Mouse (Mus musculus): ENCODE data around the gene Btnl10.

Btnl10 gene

DNA sequence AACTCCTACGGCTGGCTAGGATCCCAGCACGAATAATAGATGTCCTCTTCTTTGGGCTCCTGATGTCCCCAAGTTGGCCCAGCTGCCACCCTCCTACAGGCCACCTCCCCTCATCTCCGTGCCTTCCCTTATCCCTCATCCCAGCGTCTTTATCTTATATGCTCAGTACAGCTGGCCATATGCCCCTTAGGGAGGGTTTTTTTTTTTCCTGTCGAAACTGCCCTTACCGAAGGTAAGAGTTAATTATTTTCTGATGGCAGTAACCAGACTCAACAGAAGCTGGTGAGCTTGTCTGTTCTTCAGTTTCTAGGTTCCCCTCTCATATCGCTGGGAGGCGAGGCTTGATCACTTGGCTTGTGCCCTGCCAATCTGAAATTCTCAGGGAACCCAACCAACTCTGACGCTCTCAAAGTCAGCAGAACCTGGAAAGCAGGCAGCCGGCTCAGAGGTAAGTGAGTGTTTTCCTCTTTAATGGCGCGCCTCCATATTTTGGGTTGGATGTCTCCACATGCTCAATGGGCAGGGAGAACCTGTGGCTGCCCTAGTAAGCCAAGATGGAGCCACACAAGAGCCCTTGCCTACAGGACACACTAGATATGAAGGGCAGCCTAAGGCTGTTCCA lies at the start of gene Btnl10:
Btnl10 (plus strand) TSS at position 164 of the 622 bp plus-strand sequence.
- in situ Hi-C loops (cut with MboI, MseI) = no loop called here

DNA sequence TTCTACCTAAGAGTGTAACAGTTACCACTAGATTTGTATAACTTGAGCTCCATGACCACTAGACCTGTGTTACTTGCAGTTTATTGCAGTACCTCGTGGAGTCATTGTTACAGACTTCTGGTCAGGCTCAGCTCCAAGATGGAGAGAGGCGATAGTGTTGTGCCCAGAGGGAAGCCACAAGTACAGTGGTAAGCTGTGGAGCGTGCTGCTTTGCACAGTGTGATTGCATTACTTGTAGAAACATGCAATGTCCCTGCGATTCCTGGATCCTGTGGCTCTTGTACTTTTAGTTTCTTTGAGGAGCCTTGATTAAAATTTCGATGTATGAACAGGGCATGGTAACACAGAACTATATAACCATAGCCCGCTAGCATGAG lies 49.8 kb upstream of the Btnl10 start:
- in situ Hi-C loops (cut with MboI, MseI) = no loop called here

DNA sequence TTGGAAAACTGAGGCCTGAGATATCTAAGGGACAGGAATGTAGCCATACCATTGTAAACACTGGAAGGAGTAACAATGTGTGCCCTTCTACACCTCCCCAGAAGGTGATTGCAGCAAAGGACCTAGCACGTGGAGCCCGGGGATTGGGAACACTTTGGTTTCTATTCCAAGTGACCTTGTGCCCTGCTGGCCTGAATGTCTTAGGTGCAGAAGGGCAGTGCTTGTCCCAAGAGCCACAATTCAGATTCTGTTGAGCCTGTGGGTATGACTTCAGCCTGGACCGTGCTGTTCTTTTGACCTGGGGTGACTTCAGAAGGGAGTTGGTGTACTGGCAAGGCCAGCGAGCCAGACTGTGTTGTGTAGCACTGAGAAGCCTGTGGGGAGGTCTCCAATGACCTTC lies 46.7 kb upstream of the Btnl10 start:
- in situ Hi-C loops (cut with MboI, MseI) = no loop called here

DNA sequence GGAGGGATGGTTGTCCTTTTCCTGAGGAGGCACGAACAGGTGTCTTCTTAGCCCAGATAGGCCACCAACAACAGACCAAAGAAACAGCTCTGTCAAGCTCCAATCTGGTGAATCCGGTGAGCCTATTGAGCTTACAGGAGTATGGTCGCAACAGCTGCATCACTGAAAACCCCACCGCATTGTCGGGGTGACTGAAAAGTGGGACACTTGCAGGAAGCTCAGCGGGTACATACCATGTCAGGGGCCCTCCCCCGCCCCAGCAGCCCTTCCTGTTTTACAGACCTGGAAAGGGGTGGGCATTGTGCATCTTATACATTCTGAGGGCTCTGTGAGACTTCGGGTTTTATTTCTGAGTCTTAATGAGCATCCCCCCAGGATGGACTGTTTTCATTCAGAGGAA lies 34.0 kb upstream of the Btnl10 start:
- in situ Hi-C loops (cut with MboI, MseI) = no loop called here

DNA sequence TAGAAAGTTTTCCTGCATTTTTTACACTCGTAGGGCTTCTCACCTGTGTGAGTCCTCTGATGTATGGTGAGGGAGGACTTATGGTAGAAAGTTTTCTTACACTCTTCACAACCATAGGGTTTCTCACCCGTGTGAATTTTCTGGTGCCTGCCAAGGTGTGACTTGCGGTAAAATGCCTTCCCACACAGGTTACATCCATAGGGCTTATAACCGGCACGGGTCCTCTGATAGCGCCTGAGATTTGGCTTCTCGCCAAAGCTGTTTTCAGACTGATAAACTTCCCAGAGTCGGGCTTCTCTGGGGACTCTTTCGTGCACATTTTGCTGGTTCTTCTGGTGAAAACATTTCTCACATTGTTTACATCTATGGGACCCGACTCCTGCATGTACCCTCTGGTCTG lies 27.2 kb upstream of the Btnl10 start:
- in situ Hi-C loops (cut with MboI, MseI) = no loop called here

DNA sequence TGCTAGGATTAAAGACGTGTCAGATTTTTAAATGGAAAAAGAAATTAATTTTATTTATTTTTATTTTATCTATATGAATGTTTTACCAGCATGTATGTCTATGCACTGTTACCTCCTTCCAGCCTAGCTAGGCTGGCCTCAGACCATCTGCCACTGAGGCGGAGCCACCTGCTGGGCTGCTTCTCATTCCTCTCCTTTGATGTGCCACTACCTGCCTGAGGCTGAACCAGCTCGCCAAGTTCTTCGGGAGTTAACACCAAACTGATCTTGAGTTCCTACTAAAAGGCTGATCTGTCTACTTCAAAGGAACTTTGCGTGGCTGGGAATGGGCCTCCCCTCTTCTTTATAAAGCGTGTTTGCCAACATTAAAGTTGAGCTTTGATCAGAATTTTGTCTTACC lies 23.3 kb upstream of the Btnl10 start:
- in situ Hi-C loops (cut with MboI, MseI) = no loop called here

DNA sequence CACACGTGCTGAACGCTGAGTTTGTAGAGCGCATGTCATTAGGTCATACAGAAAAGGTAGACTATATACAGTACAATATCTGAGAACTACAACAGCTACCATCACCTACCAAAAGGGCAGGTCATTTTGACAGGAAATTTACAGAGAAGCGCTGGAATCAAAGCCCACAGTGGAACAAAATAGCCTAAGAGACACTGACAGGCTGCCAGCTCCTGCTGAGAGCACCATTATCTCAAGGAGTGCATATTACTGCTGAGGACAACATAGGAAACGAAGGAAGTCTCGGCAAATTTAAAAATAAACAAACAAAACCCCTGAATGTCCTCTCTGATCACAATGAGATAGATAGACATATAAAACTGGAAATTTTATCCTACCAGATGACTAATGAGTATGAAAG lies 20.2 kb upstream of the Btnl10 start:
- in situ Hi-C loops (cut with MboI, MseI) = no loop called here

DNA sequence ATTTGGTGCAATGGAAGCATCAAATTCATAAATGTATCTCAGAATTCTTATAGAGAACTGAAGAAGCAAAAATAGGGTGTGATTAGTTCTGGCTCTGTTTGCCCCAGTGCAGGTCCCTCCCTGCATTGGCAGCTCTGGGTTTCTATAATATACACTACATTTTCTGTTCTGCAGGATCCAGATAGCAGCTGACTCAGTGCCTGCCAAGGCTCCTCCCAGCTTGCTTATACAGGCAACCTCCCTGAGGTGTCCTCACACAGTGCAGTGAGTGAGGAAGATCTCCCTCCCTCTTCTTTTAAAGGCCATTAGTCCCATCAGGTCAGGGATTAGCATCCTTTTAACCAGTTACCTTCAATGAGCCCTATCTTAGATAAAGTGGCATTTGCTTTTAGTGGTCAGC lies 16.6 kb upstream of the Btnl10 start:
- in situ Hi-C loops (cut with MboI, MseI) = loop anchor here (10.0 kb wide), 1 partner anchor 1874 kb away; the partner anchor contains the start of genes Smcr8 and Top3a

DNA sequence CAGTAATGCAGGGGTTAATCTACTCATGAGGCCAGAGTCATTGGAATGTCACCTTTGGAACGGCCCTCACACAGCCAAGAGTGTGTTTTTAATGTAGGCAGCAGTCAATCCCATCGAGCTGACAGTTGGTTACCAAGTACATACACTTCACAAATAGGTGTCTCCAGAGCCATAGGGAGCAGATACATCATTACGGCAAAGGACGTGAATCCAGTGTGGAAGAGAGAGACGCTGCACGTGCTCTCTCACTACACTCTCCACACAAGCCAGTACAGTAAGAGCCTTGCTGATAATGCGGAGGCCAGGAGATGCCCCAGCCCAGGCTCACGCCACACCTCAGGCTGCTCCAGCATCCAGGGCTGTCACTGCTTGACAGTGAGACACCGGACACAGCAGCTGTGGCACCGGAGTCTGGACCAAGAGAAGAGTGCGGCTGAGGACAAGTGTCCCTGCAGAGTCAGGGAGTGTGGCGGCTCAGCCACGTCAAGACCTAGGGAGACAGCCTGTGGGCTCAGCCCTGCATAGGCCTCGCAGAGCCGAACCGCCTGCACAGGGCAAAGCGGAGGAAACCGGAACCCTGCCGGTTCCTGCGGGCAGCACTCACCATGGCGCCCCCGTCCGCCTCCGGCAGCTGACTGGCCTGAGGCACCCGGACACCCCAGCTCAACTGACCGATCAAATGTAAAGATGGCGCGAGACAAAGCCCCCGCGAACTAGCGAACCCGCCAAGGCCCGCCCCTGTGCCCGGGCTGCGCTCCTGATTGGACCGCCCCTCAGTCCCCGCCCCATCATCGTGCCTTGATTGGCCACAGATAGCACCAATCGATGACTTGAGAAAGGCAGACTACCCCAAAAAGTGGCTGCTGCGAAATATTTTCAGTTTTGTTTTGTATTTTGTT lies 13.9 kb upstream of the Btnl10 start, which contains the start of gene Zfp39:
Zfp39 (minus strand) TSS at position 715 of the 899 bp plus-strand sequence.
- in situ Hi-C loops (cut with MboI, MseI) = loop anchor here (10.0 kb wide), 1 partner anchor 1871 kb away; the partner anchor contains the start of genes Smcr8 and Top3a

DNA sequence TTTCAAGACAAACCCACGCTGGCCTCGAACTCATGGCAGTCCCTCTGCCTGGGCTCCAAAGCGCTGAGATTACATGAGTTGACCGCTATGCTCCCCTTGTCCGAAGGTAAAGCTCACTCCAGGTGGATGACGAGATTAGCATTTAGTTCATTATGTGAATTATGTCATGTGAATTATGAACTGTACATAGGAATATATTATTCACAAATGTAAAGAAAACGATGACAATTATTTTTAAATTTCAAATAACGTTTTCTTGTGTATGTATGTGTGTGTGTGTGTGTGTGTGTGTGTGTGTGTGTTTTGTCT lies 13.3 kb upstream of the Btnl10 start:
- in situ Hi-C loops (cut with MboI, MseI) = loop anchor here (10.0 kb wide), 1 partner anchor 1870 kb away; the partner anchor contains the start of genes Smcr8 and Top3a

DNA sequence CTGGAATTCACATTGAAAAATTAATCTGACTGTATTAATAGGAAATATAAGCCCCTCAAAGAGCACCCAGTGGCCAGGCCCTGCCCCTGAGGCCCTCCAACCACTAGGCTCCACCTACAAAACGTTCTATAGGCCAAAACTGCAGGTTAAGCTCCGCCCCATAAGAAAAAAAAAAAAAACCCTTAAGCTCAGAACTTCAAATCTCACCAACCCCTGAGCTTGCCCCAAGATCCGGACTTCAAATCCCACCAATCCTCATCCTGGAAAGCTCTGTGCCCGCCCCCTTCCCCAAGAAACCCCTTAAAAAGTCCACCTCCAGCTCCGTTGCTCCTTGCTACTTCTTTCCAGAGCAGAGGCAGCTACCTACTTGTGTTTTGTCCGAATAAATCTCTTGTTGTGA lies 12.9 kb upstream of the Btnl10 start:
- in situ Hi-C loops (cut with MboI, MseI) = loop anchor here (10.0 kb wide), 1 partner anchor 1870 kb away; the partner anchor contains the start of genes Smcr8 and Top3a

DNA sequence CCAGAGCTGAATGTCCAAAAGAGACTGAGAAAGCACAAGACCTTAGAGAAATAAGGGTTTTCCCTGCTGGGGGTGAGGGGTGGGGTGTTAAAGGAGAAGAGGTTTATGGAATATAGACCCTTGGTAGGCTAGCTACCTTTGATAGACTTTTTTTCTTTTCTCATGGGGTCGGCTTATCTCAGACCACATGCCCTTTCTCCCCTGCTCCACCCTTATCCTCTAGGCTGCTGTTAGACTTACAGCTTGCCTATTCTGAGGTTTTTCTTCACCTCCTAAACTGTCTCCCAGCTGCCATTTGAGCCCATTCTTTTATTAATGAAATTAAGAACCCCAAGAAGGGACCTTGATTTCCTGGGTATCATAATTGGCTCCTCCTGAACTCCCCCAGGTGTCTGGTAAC lies 3.9 kb upstream of the Btnl10 start:
- in situ Hi-C loops (cut with MboI, MseI) = no loop called here

DNA sequence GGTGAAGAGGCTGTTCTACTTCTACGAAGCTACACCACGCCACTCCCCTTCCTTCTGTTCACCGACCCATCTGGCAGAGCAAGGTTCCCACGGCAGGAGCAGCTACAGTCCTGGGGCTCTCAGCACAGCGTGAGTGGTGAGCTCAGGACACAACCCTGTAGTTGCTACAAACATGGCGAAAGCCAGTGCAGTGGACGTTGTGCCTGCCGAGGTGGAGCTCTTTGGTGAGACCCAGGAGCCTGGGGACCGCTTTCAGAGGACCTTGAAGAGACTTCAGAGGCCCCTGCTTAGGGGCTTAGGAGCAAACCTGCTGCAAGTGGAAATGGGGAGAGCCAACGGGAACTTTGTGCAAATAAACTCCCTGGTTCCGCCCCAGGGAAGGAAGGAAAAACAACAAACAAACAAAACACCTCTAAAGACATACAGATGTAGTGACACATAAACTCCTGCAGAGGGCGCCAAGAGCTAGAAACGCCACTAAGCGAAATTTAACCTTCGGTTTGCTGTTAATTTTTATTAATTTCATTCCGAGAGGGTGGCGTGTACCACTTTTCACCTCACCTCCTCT lies 3.2 kb upstream of the Btnl10 start:
- in situ Hi-C loops (cut with MboI, MseI) = no loop called here

DNA sequence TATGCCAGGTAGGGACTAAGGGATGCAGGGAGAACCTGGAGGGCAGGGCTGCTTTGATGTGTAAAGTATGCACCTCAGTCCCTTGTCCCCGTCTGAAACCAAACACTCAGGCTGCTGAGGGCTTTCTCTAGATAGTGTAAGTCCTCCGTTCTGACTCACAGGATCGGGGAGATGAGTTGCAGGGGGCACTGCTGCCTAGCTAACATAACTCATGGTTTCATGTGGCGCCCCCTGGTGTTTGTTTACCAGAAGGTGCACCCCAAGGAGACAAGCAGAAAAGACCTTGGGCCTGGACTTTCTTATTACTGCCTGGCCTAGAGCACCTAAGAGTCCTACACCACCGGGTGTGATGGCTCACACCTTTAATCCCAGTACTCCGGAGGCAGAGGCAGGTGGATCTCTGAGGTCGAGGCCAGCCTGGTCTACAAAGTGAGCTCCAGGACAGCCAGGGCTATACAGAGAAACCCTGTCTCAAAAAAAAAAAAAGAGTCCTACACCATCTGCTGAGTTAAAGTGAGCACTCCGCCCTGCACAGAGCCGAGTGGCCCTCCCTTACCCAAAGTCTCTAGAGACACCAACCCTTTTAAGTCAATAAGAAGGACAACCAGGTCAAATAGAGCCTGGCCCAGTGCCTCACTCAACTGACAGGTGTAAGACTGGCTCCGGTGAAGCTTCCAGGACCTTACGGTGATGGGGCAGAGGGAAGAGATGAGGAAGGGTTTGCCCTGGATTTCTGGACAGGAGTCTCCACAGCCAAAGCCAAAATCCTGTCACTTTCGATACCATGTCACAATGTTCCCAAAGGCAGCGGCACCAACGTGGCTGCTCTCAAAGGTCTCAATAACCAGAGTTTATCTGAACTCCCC lies 596 bp upstream of the Btnl10 start:
- in situ Hi-C loops (cut with MboI, MseI) = no loop called here

DNA sequence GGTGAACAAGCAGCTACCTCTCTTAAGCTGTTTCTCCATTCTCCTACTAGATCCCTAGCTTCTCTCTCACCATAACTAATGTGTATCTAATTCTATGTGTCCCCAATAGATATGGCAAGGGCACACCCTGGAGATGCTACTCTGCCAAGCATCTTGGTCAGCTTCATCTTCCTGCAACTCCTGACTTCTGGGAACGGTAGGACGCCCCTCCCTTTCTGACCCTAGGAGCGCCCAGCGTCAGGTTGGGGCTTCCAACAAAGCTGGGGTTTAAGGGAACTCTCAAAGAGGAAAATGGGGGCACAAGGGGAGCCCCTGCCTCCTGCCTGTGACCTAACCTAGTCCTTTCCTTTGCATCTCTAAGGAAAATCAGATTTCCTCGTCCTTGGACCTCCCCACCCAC lies 1.1 kb downstream of the Btnl10 start:
- in situ Hi-C loops (cut with MboI, MseI) = no loop called here

DNA sequence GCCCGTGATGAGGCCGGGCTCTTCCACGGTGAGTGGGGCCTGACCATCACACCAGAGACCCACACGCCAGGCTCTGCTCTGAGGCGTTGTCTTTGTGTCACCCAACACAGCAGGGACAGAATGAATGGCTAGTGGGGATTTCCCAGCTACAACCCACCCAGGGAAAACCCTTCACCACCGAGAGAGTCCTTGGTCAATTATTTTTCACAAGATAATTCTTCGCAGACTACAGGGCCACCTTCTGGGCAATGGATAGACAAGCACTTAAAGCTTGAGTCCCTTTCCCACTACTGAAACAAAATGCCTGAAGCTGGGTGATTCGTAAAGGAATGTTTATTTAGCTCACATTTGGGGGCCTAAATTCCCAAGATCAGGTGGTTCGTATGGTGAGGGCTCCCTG lies 4.7 kb downstream of the Btnl10 start:
- in situ Hi-C loops (cut with MboI, MseI) = loop anchor here (10.0 kb wide), 1 partner anchor 282 kb away; the partner anchor contains the start of genes 2310033P09Rik and Mrpl55

DNA sequence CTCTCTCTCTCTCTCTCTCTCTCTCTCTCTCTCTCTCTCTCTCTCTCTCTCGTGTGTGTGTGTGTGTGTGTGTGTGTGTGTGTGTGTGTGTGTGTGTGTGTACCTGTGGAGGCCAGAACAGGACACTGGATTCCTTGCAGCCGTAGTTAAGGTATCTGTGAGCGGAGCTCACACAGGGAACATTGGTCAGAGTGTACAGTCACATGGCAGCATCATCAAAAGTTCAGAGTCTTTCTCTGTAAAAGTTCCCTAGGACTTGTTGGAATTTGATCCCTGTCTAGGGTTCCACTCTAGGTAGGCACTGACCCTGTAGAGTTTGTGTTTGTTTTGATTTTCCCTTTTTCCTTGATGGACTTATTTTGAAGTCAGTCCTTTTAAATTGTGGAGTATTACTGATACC lies 8.9 kb downstream of the Btnl10 start:
- in situ Hi-C loops (cut with MboI, MseI) = loop anchor here (10.0 kb wide), 1 partner anchor 278 kb away; the partner anchor contains the start of genes 2310033P09Rik and Mrpl55

DNA sequence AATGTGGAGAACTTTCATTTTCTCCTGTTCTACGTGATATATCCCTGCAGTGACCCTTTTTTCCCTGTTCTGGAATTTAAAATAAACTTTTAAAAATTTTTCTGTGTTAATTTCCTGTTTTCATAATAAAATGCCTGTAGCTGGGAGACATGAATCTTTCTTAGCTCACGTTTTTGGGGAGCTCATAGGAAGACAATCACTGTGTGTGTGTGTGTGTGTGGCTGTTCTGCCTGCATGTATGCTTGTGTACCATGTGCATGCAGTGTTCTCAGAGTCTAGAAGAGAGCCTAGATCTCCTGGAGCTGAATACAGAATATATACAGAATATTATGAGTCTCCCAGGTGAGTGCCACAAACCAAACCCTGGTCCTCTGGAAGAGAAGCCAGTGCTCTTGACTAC lies 9.3 kb downstream of the Btnl10 start:
- in situ Hi-C loops (cut with MboI, MseI) = loop anchor here (10.0 kb wide), 1 partner anchor 278 kb away; the partner anchor contains the start of genes 2310033P09Rik and Mrpl55

DNA sequence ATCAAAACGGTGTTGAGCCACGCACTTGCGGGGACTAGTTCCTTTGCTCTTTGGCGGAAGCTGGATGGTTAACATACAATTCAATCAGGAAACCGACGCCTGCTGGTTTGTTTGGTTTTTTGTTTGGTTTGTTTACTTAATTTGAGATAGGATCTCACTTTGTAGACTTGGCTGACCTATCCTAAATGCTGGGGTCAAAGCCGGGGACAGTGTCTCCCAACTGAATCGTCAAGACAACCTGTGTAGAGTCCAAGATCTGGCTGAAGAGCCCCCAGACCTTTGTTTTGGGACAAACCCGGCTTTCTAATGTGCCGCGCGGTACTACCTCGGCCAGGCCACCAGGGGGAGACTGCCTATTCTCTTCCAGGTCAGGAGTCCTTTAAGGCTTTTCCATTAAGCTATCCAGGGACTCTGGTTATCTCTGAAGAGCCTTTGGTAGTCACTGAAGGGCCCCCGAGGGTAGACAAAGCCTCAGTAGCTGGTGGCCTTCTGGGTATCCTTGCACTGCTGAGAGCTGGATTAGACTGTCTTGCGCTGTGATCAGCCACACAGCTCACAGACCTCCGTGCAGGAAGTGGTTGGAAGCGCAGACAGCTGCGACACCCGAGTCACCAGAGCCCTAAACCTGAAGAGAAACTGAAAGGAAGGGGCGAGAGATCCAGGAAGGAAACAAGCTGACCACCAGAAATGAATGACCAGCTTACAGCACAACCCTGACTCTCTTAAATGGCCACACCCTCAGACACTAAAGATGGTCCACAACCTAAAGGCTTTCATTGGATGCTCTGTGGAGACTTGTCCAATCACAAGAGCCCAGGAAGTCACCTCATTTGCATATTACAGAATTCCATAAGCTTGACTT lies 10.3 kb downstream of the Btnl10 start:
- in situ Hi-C loops (cut with MboI, MseI) = loop anchor here (10.0 kb wide), 1 partner anchor 277 kb away; the partner anchor contains the start of genes 2310033P09Rik and Mrpl55

DNA sequence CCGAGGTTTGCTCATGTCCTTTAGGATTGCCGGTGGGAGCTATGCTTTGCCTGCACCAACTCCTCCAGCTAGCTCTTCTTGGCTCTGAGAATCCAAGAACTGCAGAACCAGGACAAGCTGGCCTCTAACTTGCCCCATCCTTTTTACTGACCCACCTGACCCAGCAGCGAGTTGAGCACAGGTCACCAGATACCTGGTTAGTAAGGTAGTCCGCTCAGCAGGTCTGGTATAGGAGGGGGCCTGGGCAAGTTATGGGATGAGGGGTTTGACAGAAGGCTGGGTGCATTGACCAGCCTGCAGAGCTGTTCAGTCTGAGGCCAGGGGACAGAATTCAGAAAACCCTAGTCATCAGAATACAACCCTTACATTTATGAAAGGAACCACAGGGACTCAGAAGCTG lies 11.3 kb downstream of the Btnl10 start:
- in situ Hi-C loops (cut with MboI, MseI) = loop anchor here (10.0 kb wide), 1 partner anchor 276 kb away; the partner anchor contains the start of genes 2310033P09Rik and Mrpl55

Measured in regulatory T cell (primary cell).